Mouse (Mus musculus) lung, adult 2 months (tissue): ENCODE data around the gene Ociad1.

Experiments used
- CTCF ChIP-seq: fragments of 200-500 bp; IDR thresholded peaks from 2 replicates; pipeline ENCODE4 v1.5.1; 2011; ENCODE audit warnings: mild to moderate bottlenecking, low read length, control low read depth; ENCODE audit not compliant: insufficient read depth
- POLR2A ChIP-seq: fragments of 200-500 bp; IDR thresholded peaks from 2 replicates; pipeline ENCODE4 v1.6.1; 2011; ENCODE audit warnings: low read depth, mild to moderate bottlenecking, control low read depth, low read length, borderline replicate concordance; ENCODE audit errors: extremely low read depth

DNA sequence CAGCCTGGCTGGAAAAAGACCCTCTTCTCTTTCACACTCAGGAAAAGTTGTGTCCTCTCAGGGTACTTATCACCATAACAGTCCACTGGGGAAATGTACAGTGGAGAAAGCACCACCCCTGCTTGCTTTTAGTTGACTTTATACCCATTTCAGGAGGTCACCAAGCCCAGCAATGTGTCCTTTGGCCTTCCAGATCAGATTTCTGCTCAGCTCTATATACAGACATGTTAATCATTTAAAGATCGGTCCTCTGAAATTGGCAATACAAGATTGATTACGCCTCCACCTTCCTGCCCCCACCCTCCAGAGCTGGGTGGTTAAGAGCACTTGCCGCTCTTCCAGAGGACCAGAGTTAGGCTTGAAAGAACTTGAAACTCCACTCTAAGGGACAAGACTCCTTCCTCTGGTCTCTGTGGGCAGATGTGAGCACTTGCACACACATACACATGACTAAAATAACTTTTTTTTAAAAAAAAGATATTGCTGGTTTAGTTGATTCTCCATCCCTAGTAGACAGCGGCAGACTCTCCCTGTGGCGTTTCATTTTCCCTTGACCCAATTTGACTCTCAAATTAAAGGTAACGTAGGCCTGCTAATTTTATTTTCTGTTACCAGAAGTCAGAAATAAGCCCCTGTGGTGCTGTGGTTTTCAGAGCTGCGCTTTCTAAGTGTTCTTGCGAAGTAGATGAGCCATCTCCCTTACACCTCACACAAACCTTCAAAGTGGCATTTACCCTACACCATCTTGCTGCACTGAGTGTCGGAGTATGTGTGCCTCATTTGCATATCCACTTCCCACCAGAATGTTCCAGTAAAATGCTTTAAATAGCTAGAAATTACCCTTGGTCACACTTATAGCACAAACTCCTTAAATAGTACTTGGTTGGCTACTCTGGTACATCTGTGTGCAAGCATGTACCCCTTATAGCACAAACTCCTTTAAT is 47.5 kb downstream of the Ociad1 start:
- TF ChIP-seq CTCF, result no peak
- no peak for TF ChIP-seq POLR2A
